Mouse (Mus musculus): ENCODE results near the gene Olfr1246. TPM values are rescaled to one million over a fixed set of nuclear protein-coding genes. Genes with fewer than 3 reads are reported as not detected.

Gene Olfr1246
- not detected for polyA plus RNA-seq (2014; fragmentation: Illumina TruSeq; extraction: RNeasy Lipid Tissue Mini Kit (QIAGEN cat#74804))

GRCm38 (mm10) chr2:89593057-89593456 is at the start of gene Olfr1246:
Gene Olfr1246, minus strand, starts transcription at chr2:89593157.

GRCm38 (mm10) chr2:89634883-89635282 is 41.9 kb upstream of the Olfr1246 start, which contains the start of gene Olfr1249:
Gene Olfr1249, minus strand, starts transcription at chr2:89634983.

GRCm38 (mm10) chr2:89618145-89618544 is 25.2 kb upstream of the Olfr1246 start, which contains the start of gene Olfr1248:
Gene Olfr1248, minus strand, starts transcription at chr2:89618245.

GRCm38 (mm10) chr2:89614030-89614429 is 21.1 kb upstream of the Olfr1246 start, which contains the start of gene Olfr1247:
Gene Olfr1247, minus strand, starts transcription at chr2:89614130.

GRCm38 (mm10) chr2:89578347-89578746 is 14.6 kb downstream of the Olfr1246 start, which contains the start of gene Olfr1245:
Gene Olfr1245, minus strand, starts transcription at chr2:89578447.

Other genes with a start within 250 kb of the Olfr1246 start
- gene Olfr1234, start 228.3 kb downstream of the Olfr1246 start, polyA plus RNA-seq (2014; fragmentation: Illumina TruSeq; extraction: RNeasy Lipid Tissue Mini Kit (QIAGEN cat#74804)) = not detected
- gene Olfr1238, start 183.5 kb downstream of the Olfr1246 start, polyA plus RNA-seq (2014; fragmentation: Illumina TruSeq; extraction: RNeasy Lipid Tissue Mini Kit (QIAGEN cat#74804)) = not detected
- gene Olfr1239, start 172.8 kb downstream of the Olfr1246 start, polyA plus RNA-seq (2014; fragmentation: Illumina TruSeq; extraction: RNeasy Lipid Tissue Mini Kit (QIAGEN cat#74804)) = not detected
- gene Olfr1240, start 150.2 kb downstream of the Olfr1246 start, polyA plus RNA-seq (2014; fragmentation: Illumina TruSeq; extraction: RNeasy Lipid Tissue Mini Kit (QIAGEN cat#74804)) = not detected
- gene Olfr1241, start 106.0 kb downstream of the Olfr1246 start, polyA plus RNA-seq (2014; fragmentation: Illumina TruSeq; extraction: RNeasy Lipid Tissue Mini Kit (QIAGEN cat#74804)) = not detected
- not detected for gene Olfr1242, start 94.8 kb downstream of the Olfr1246 start, polyA plus RNA-seq (2014; fragmentation: Illumina TruSeq; extraction: RNeasy Lipid Tissue Mini Kit (QIAGEN cat#74804))
- not detected for gene Olfr1243, start 61.7 kb downstream of the Olfr1246 start, polyA plus RNA-seq (2014; fragmentation: Illumina TruSeq; extraction: RNeasy Lipid Tissue Mini Kit (QIAGEN cat#74804))
- gene Olfr1245, start 14.7 kb downstream of the Olfr1246 start, polyA plus RNA-seq (2014; fragmentation: Illumina TruSeq; extraction: RNeasy Lipid Tissue Mini Kit (QIAGEN cat#74804)) = not detected
- not detected for gene Olfr1247, start 21.0 kb upstream of the Olfr1246 start, polyA plus RNA-seq (2014; fragmentation: Illumina TruSeq; extraction: RNeasy Lipid Tissue Mini Kit (QIAGEN cat#74804))
- not detected for gene Olfr1248, start 25.1 kb upstream of the Olfr1246 start, polyA plus RNA-seq (2014; fragmentation: Illumina TruSeq; extraction: RNeasy Lipid Tissue Mini Kit (QIAGEN cat#74804))
- gene Olfr1249, start 41.8 kb upstream of the Olfr1246 start, polyA plus RNA-seq (2014; fragmentation: Illumina TruSeq; extraction: RNeasy Lipid Tissue Mini Kit (QIAGEN cat#74804)) = not detected
- gene Olfr1250, start 68.3 kb upstream of the Olfr1246 start, polyA plus RNA-seq (2014; fragmentation: Illumina TruSeq; extraction: RNeasy Lipid Tissue Mini Kit (QIAGEN cat#74804)) = not detected
- gene Olfr1251, start 78.8 kb upstream of the Olfr1246 start, polyA plus RNA-seq (2014; fragmentation: Illumina TruSeq; extraction: RNeasy Lipid Tissue Mini Kit (QIAGEN cat#74804)) = 1.1 TPM
- gene Olfr1252, start 131.9 kb upstream of the Olfr1246 start, polyA plus RNA-seq (2014; fragmentation: Illumina TruSeq; extraction: RNeasy Lipid Tissue Mini Kit (QIAGEN cat#74804)) = not detected
- not detected for gene Olfr1253, start 163.9 kb upstream of the Olfr1246 start, polyA plus RNA-seq (2014; fragmentation: Illumina TruSeq; extraction: RNeasy Lipid Tissue Mini Kit (QIAGEN cat#74804))
- gene Olfr1254, start 200.5 kb upstream of the Olfr1246 start, polyA plus RNA-seq (2014; fragmentation: Illumina TruSeq; extraction: RNeasy Lipid Tissue Mini Kit (QIAGEN cat#74804)) = not detected
- gene Olfr1255, start 218.9 kb upstream of the Olfr1246 start, polyA plus RNA-seq (2014; fragmentation: Illumina TruSeq; extraction: RNeasy Lipid Tissue Mini Kit (QIAGEN cat#74804)) = not detected
- not detected for gene Olfr1256, start 248.4 kb upstream of the Olfr1246 start, polyA plus RNA-seq (2014; fragmentation: Illumina TruSeq; extraction: RNeasy Lipid Tissue Mini Kit (QIAGEN cat#74804))

Data from ovary, adult 10 weeks (tissue).